Mouse (Mus musculus) MEL (cell line): Measurements from ENCODE around the gene Gm6993. TPM values are rescaled to one million over a fixed set of nuclear protein-coding genes. Genes with fewer than 3 reads are reported as not detected.

Experiments used
- DNase-seq: peaks from one replicate; pipeline ENCODE4 v3.0.0; 2011; ENCODE audit warnings: low read depth, low spot score
- H3K27ac ChIP-seq: 2 replicates; pipeline ENCODE4 v1.5.1; 2012; ENCODE audit warnings: low read depth, mild to moderate bottlenecking, control low read depth, low read length, moderate library complexity; ENCODE audit not compliant: control insufficient read depth
- H3K27me3 ChIP-seq, 2 experiments: fragments of 150-350 bp in 1 of 2; sonication (generic) in 1 of 2; 2 replicates each; pipeline ENCODE4 v1.6.1; 2012; ENCODE audit warnings: low read length in 2 of 2, mild to moderate bottlenecking in 2 of 2, improper control_type of control experiment in 1 of 2, moderate library complexity in 1 of 2; ENCODE audit not compliant: insufficient read depth in 2 of 2, control insufficient read depth in 1 of 2
- H3K36me3 ChIP-seq, 2 experiments: 2 replicates each; pipeline ENCODE4 v1.6.1; 2012 to 2014; ENCODE audit warnings: low read length in 2 of 2, improper control_type of control experiment in 1 of 2, inconsistent platforms in 1 of 2, mild to moderate bottlenecking in 1 of 2; ENCODE audit not compliant: insufficient read depth in 2 of 2, control insufficient read depth in 1 of 2
- H3K4me1 ChIP-seq, 2 experiments: fragments of 150-350 bp in 1 of 2; sonication (generic) in 1 of 2; 2 replicates each; pipeline ENCODE4 v1.6.1; 2012; ENCODE audit warnings: low read length in 2 of 2, improper control_type of control experiment in 1 of 2, mild to moderate bottlenecking in 1 of 2; ENCODE audit not compliant: insufficient read depth in 2 of 2, control insufficient read depth in 1 of 2
- H3K4me3 ChIP-seq, 2 experiments: fragments of 150-350 bp in 1 of 2; sonication (generic) in 1 of 2; 2 replicates each; pipeline ENCODE4 v1.5.1; 2012; ENCODE audit warnings: low read depth in 2 of 2, low read length in 2 of 2, mild to moderate bottlenecking in 2 of 2, moderate library complexity in 2 of 2, control low read depth in 1 of 2, improper control_type of control experiment in 1 of 2; ENCODE audit not compliant: control insufficient read depth in 1 of 2, insufficient read depth in 1 of 2
- H3K79me2 ChIP-seq: 2 replicates; pipeline ENCODE4 v1.6.1; 2012; ENCODE audit warnings: mild to moderate bottlenecking, low read length, moderate library complexity; ENCODE audit not compliant: control insufficient read depth, poor library complexity, insufficient read depth
- H3K9ac ChIP-seq: 2 replicates; pipeline ENCODE4 v1.6.1; 2012; ENCODE audit warnings: low read depth, mild to moderate bottlenecking, control low read depth, low read length, moderate library complexity; ENCODE audit not compliant: control insufficient read depth, poor library complexity, severe bottlenecking
- H3K9me3 ChIP-seq: fragments of 150-350 bp; sonication (generic); replicated peaks from 2 replicates; pipeline ENCODE4 v1.6.1; 2012; ENCODE audit warnings: mild to moderate bottlenecking, low read length, improper control_type of control experiment, moderate library complexity; ENCODE audit not compliant: insufficient read depth
- BHLHE40 ChIP-seq: IDR thresholded peaks from 2 replicates; pipeline ENCODE4 v1.6.1; 2012; ENCODE audit warnings: low read depth, mild to moderate bottlenecking, inconsistent platforms, low read length, improper control_type of control experiment, borderline replicate concordance
- CHD2 ChIP-seq: IDR thresholded peaks from 2 replicates; pipeline ENCODE4 v1.6.1; 2011; ENCODE audit warnings: low read length, improper control_type of control experiment
- ELF1 ChIP-seq: IDR thresholded peaks from 2 replicates; pipeline ENCODE4 v1.6.1; 2014; ENCODE audit warnings: low read depth, mild to moderate bottlenecking, inconsistent platforms, low read length, improper control_type of control experiment, moderate library complexity
- HCFC1 ChIP-seq: IDR thresholded peaks from 2 replicates; pipeline ENCODE4 v1.6.1; 2012; ENCODE audit warnings: low read depth, mild to moderate bottlenecking, inconsistent platforms, low read length, improper control_type of control experiment, moderate library complexity
- JUND ChIP-seq: IDR thresholded peaks from 2 replicates; pipeline ENCODE4 v1.6.1; 2011; ENCODE audit warnings: low read depth, mild to moderate bottlenecking, improper control_type of control experiment, low read length
- MAFK ChIP-seq: IDR thresholded peaks from 2 replicates; pipeline ENCODE4 v1.6.1; 2011; ENCODE audit warnings: low read depth, mild to moderate bottlenecking, low read length, improper control_type of control experiment, borderline replicate concordance
- MAX ChIP-seq: IDR thresholded peaks from 2 replicates; pipeline ENCODE4 v1.6.1; 2011; ENCODE audit warnings: low read length, improper control_type of control experiment
- MYB ChIP-seq: IDR thresholded peaks from 2 replicates; pipeline ENCODE4 v1.6.1; 2011; ENCODE audit warnings: mild to moderate bottlenecking, low read depth, low read length, improper control_type of control experiment
- NELFE ChIP-seq: IDR thresholded peaks from 2 replicates; pipeline ENCODE4 v1.6.1; 2011; ENCODE audit warnings: low read depth, low read length, improper control_type of control experiment
- NRF1 ChIP-seq: IDR thresholded peaks from 2 replicates; pipeline ENCODE4 v1.6.1; 2014; ENCODE audit warnings: low read depth, mild to moderate bottlenecking, inconsistent platforms, low read length, improper control_type of control experiment, moderate library complexity; ENCODE audit not compliant: poor library complexity, insufficient read depth, severe bottlenecking
- POLR2AphosphoS2 ChIP-seq: IDR thresholded peaks from 2 replicates; pipeline ENCODE4 v1.6.1; 2011; ENCODE audit warnings: low read length, improper control_type of control experiment
- RAD21 ChIP-seq: IDR thresholded peaks from 2 replicates; pipeline ENCODE4 v1.6.1; 2011; ENCODE audit warnings: mild to moderate bottlenecking, low read depth, low read length, improper control_type of control experiment
- SIN3A ChIP-seq: IDR thresholded peaks from 2 replicates; pipeline ENCODE4 v1.6.1; 2012; ENCODE audit warnings: low read length, improper control_type of control experiment, inconsistent platforms
- TBP ChIP-seq: IDR thresholded peaks from 2 replicates; pipeline ENCODE4 v1.8.0; 2011; ENCODE audit warnings: low read depth, low read length, improper control_type of control experiment
- TCF12 ChIP-seq: IDR thresholded peaks from 2 replicates; pipeline ENCODE4 v1.6.1; 2014; ENCODE audit warnings: low read depth, mild to moderate bottlenecking, inconsistent platforms, low read length, improper control_type of control experiment, moderate library complexity
- UBTF ChIP-seq: IDR thresholded peaks from 2 replicates; pipeline ENCODE4 v1.6.1; 2012; ENCODE audit warnings: low read depth, mild to moderate bottlenecking, inconsistent platforms, low read length, improper control_type of control experiment, moderate library complexity, borderline replicate concordance; ENCODE audit not compliant: insufficient read depth
- USF1 ChIP-seq: IDR thresholded peaks from 2 replicates; pipeline ENCODE4 v1.6.1; 2014; ENCODE audit warnings: low read depth, mild to moderate bottlenecking, inconsistent platforms, low read length, improper control_type of control experiment, moderate library complexity
- ZKSCAN1 ChIP-seq: IDR thresholded peaks from 2 replicates; pipeline ENCODE4 v1.6.1; 2012; ENCODE audit warnings: low read depth, mild to moderate bottlenecking, inconsistent platforms, low read length, improper control_type of control experiment, moderate library complexity
- ZNF384 ChIP-seq: IDR thresholded peaks from 2 replicates; pipeline ENCODE4 v1.6.1; 2012; ENCODE audit warnings: low read depth, mild to moderate bottlenecking, inconsistent platforms, low read length, improper control_type of control experiment
- polyA plus RNA-seq, 2 experiments: library from polyadenylated mRNA; stranded (reverse) in 1 of 2; unstranded in 1 of 2; fragments of >175 nt in 1 of 2; fragments of >200 nt in 1 of 2; gene quantifications; 2 replicates each; pipeline versions ENCODE4 v1.2.1 to v1.2.4; 2012; ENCODE audit warnings: low replicate concordance in 2 of 2, low read depth in 1 of 2; ENCODE audit not compliant: insufficient read length in 2 of 2, insufficient read depth in 1 of 2, missing spikeins in 1 of 2
- total RNA-seq: library from RNA; depleted of rRNA; stranded (reverse); fragments of 300-350 nt; gene quantifications from 2 replicates; pipeline ENCODE4 v1.2.3, GENCODE M21; 2012

Gene Gm6993
- total and polyA plus RNA-seq, 3 experiments = not detected

DNA sequence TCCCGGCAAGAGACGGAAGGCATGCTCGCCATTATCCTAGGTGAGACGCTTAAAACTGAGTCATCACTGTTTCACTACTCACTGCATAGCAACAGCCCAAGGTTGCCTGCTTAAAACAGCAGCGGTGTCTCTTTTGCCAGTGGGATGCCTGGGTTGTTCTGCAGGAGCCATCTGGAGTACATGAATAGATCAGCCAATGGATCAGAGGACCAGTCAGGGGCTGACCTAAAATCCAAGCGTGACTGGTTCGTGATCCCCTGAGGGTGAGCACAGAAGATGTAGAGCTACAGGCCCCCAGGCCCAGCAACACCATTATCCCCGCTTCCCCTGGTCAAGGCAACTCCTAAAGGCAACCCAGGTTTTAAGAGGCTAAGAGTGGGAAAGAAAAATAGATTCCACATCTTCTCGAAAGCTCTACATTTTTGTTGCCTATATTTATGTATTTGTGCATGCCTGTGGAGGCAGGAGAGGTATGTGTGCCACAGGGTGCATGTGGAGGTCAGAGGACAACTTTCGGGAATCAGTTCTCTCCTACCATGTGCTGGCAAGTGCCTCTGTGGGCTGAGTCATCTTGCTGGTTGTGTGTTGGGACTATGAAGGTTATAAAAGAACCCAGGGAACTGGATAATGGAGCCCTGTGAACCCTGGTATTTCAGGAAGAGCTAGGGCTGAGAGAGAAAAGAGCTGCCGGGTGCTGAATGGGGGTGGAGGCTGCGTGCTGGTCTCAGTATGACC is 3.5 kb upstream of the Gm6993 start:
- H3K27ac ChIP-seq = no peak overlapping the region
- H3K79me2 ChIP-seq = no peaks in the 10 kb centered on the region
- no peak for DNase-seq
- no peak overlapping the region for H3K9ac ChIP-seq
- H3K9me3 ChIP-seq = no peaks in the 10 kb centered on the region
- H3K4me1 ChIP-seq = no peaks in the 10 kb centered on the region
- H3K4me3 ChIP-seq = no peak overlapping the region
- peaks cover 0 to 2% of the 10 kb centered on the region in 2 experiments; a peak in 2 of 4 replicates for H3K27me3 ChIP-seq
- TF ChIP-seq BHLHE40 (no peak), ELF1 (no peak), MAFK (no peak), POLR2AphosphoS2 (no peak), ZNF384 (no peak), HCFC1 (no peak), USF1 (no peak), TBP (no peak), UBTF (no peak), NRF1 (no peak), MAX (no peak), MYB (no peak), NELFE (no peak), RAD21 (no peak), SIN3A (no peak), JUND (no peak)
- H3K36me3 ChIP-seq = no peaks in the 10 kb centered on the region

GRCm38 (mm10) chr12:31239031-31239583 is 1.5 kb upstream of the Gm6993 start:
- H3K36me3 ChIP-seq = no peaks in the 10 kb centered on the region
- no peaks in the 10 kb centered on the region for H3K79me2 ChIP-seq
- no peak overlapping the region for H3K4me3 ChIP-seq
- DNase-seq = no peak
- H3K27ac ChIP-seq = no peak overlapping the region
- no peak for TF ChIP-seq POLR2AphosphoS2
- TF ChIP-seq CHD2 = no peak
- TF ChIP-seq ELF1 = no peak
- no peak for TF ChIP-seq ZKSCAN1
- no peak for TF ChIP-seq TCF12
- peaks cover 0 to 2% of the 10 kb centered on the region in 2 experiments; a peak in 2 of 4 replicates for H3K27me3 ChIP-seq
- H3K9me3 ChIP-seq = no peaks in the 10 kb centered on the region
- H3K4me1 ChIP-seq = no peaks in the 10 kb centered on the region
- no peak overlapping the region for H3K9ac ChIP-seq
